Mouse (Mus musculus) C2C12 (cell line): ENCODE measurements at regions not wholly inside any gene's neighbourhood (a gene's known extent, or its start where the extent isn't known, plus 50 kb on each side); places are given as distances from the start of the nearest gene placed in this dataset.
"Not testable (repeated sequence)": the region's sequence is repeated elsewhere in the genome, so short reads cannot be mapped to it uniquely, and the experiment has no call there.

Experiments
- H3K27me3 ChIP-seq: one replicate; pipeline ENCODE4 v1.6.1; 2011; ENCODE audit not compliant: control insufficient read depth, insufficient read depth, insufficient read length
- H3K36me3 ChIP-seq: one replicate; pipeline ENCODE4 v1.6.1; 2011; ENCODE audit not compliant: control insufficient read depth, insufficient read depth
- H3K4me3 ChIP-seq: one replicate; pipeline ENCODE4 v1.5.1; 2011; ENCODE audit warnings: mild to moderate bottlenecking, control low read depth; ENCODE audit not compliant: poor library complexity, insufficient read depth, severe bottlenecking
- H3K79me2 ChIP-seq: one replicate; pipeline ENCODE4 v1.6.1; 2011; ENCODE audit not compliant: control insufficient read depth, insufficient read depth
- H3K79me3 ChIP-seq: one replicate; pipeline ENCODE4 v1.6.1; 2011; ENCODE audit warnings: low read depth, control low read depth
- H3ac ChIP-seq: one replicate; pipeline ENCODE3; 2011; ENCODE audit warnings: low read depth; ENCODE audit not compliant: control insufficient read depth, insufficient read length
- CEBPB ChIP-seq: IDR thresholded peaks from one replicate; pipeline ENCODE4 v1.6.1; 2011; ENCODE audit warnings: low read depth, mild to moderate bottlenecking, control low read depth, moderate library complexity
- CTCF ChIP-seq: IDR thresholded peaks from one replicate; pipeline ENCODE4 v1.5.1; 2011; ENCODE audit not compliant: control insufficient read depth, insufficient read depth, insufficient read length
- FOSL1 ChIP-seq: IDR thresholded peaks from one replicate; pipeline ENCODE4 v1.8.0; 2011; ENCODE audit warnings: mild to moderate bottlenecking, low read length; ENCODE audit not compliant: poor library complexity, insufficient read depth, severe bottlenecking
- MAX ChIP-seq: IDR thresholded peaks from one replicate; pipeline ENCODE4 v1.6.1; 2011; ENCODE audit warnings: mild to moderate bottlenecking, control low read depth
- MYOD1 ChIP-seq: IDR thresholded peaks from one replicate; pipeline ENCODE4 v1.6.1; 2011; ENCODE audit warnings: low read depth; ENCODE audit not compliant: control insufficient read depth, insufficient read length
- MYOG ChIP-seq: IDR thresholded peaks from one replicate; pipeline ENCODE4 v1.6.1; 2011; ENCODE audit not compliant: control insufficient read depth, insufficient read length; ENCODE audit errors: extremely low read depth
- USF1 ChIP-seq: IDR thresholded peaks from one replicate; pipeline ENCODE4 v1.6.1; 2011; ENCODE audit warnings: low read depth, mild to moderate bottlenecking, control low read depth, moderate library complexity

- not testable (repeated sequence) for H3K27me3 ChIP-seq, H3K36me3 ChIP-seq, H3K4me3 ChIP-seq, H3K79me3 ChIP-seq, H3ac ChIP-seq, H3K79me2 ChIP-seq
Measured at GRCm38 (mm10) chr14:19080001-19080400, 185.9 kb upstream of the Ube2e2 start.

- TF ChIP-seq USF1 (no peak), CTCF (peak; percentile 91)
- H3K79me2 ChIP-seq, result no peaks in the 10 kb centered on the region
- H3K4me3 ChIP-seq, result no peak overlapping the region
- no peaks in the 10 kb centered on the region for H3K36me3 ChIP-seq
- H3ac ChIP-seq, result peak overlapping the region; percentile 3
- no peaks in the 10 kb centered on the region for H3K79me3 ChIP-seq
- no peaks in the 10 kb centered on the region for H3K27me3 ChIP-seq
Measured at GRCm38 (mm10) chr14:19041984-19042760, 148.1 kb upstream of the Ube2e2 start.

- H3K27me3 ChIP-seq, result no peaks in the 10 kb centered on the region
- no peaks in the 10 kb centered on the region for H3K36me3 ChIP-seq
- H3K4me3 ChIP-seq, result no peak overlapping the region
- H3K79me3 ChIP-seq, result no peaks in the 10 kb centered on the region
- H3K79me2 ChIP-seq, result no peaks in the 10 kb centered on the region
- TF ChIP-seq MYOG (no peak), CTCF (no peak), FOSL1 (no peak), MAX (no peak), MYOD1 (no peak), USF1 (no peak), CEBPB (no peak)
- H3ac ChIP-seq, result no peak overlapping the region
Measured at GRCm38 (mm10) chr14:19020102-19020501, 126.0 kb upstream of the Ube2e2 start.

GRCm38 (mm10) chr14:19015406-19015805 is 121.3 kb upstream of the Ube2e2 start:
- H3K79me3 ChIP-seq, result no peaks in the 10 kb centered on the region
- TF ChIP-seq USF1 (no peak), MYOD1 (no peak), FOSL1 (no peak), MAX (no peak), CTCF (no peak)
- H3K27me3 ChIP-seq, result no peaks in the 10 kb centered on the region
- H3K79me2 ChIP-seq, result no peaks in the 10 kb centered on the region
- H3ac ChIP-seq, result no peak overlapping the region
- H3K4me3 ChIP-seq, result no peak overlapping the region
- H3K36me3 ChIP-seq, result no peaks in the 10 kb centered on the region

- not testable (repeated sequence) for H3ac ChIP-seq, H3K36me3 ChIP-seq, H3K79me3 ChIP-seq, H3K27me3 ChIP-seq, H3K79me2 ChIP-seq, H3K4me3 ChIP-seq
Measured at GRCm38 (mm10) chr14:19013558-19013957, 119.5 kb upstream of the Ube2e2 start.

- Histone ChIP-seq H3K27me3 (no peaks in the 10 kb centered on the region), H3K79me3 (no peaks in the 10 kb centered on the region), H3K4me3 (no peak overlapping the region), H3K36me3 (no peaks in the 10 kb centered on the region), H3K79me2 (no peaks in the 10 kb centered on the region), H3ac (no peak overlapping the region)
- no peak for TF ChIP-seq CTCF
- TF ChIP-seq MAX, result no peak
- no peak for TF ChIP-seq MYOG
Measured at GRCm38 (mm10) chr14:18983901-18984300, 89.8 kb upstream of the Ube2e2 start.

GRCm38 (mm10) chr14:18963864-18964263 is 69.8 kb upstream of the Ube2e2 start:
- Histone ChIP-seq H3K27me3 (no peaks in the 10 kb centered on the region), H3K4me3 (no peak overlapping the region), H3K79me2 (no peaks in the 10 kb centered on the region), H3ac (no peak overlapping the region), H3K36me3 (no peaks in the 10 kb centered on the region), H3K79me3 (no peaks in the 10 kb centered on the region)
- TF ChIP-seq MYOG, result no peak
- no peak for TF ChIP-seq MYOD1
- no peak for TF ChIP-seq USF1
- TF ChIP-seq FOSL1, result no peak
- TF ChIP-seq CTCF, result no peak
- no peak for TF ChIP-seq MAX
- TF ChIP-seq CEBPB, result no peak
